8 mouse cellular contexts compared by ENCODE assay signal in the genomic region with DNA sequence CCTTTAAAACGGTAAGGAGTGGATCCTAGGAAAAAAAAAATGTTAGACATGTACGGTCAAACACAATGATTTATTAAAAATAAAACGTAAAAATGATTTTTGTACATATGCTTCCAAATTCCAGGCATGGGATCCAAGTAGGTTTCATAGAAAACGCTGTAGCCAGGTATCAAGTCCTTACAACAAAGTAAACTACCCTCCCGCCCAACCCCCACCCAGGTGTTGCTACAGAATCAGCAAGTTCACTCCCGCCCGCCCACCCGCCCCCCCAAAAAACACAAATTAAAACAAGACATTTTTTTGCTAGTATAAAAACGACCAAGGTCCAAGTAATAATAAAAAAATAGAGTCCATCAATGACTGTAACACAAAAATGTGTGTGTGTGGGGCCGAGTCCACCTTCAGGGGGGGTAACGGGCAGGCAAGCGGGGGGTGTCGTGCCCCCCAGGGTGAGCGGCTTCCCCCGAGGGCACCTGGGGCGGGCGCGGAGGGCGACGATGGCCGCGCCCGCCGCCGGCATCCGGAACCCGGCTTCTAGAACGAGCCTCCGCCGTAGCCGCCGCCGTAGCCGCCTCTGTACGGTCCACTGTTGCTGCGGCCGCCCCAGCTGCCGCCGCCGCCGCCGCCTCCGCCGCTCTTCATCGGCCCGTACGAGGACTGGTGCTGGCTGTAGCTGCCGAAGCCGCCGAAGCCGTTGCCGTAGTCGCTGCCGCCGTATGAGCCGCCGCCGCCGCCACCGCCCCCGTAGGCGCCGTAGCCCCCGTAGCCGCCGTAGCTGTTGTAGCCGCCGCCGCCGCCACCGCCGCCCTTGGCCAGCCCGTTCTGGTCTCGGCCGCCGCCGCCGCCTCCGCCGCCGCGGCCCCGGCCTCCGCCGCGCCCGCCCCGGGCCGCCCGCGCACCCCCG. TPM values are rescaled to one million over a fixed set of nuclear protein-coding genes. Genes with fewer than 3 reads are reported as not detected.
DNase-seq lines count a peak whose midpoint lies in the region; ATAC-seq and TF ChIP-seq lines count a peak whose summit lies in the region.

No protein-coding gene starts in this region.

- H3K27me3 ChIP-seq in heart, embryonic 16.5 days (ENCODE audit: control insufficient read depth, insufficient read depth, low read length): no peaks in the 10 kb centered on the region
- H3K27me3 ChIP-seq in midbrain, embryonic 16.5 days (ENCODE audit: control insufficient read depth, insufficient read depth, low read depth, low read length): no peaks in the 10 kb centered on the region

- peak overlapping the region; percentile 83 for H3K4me3 ChIP-seq in heart, embryonic 16.5 days (ENCODE audit: low read length)
- peak overlapping the region; percentile 100 for H3K4me3 ChIP-seq in bone marrow, adult 2 months (replicated peaks; ENCODE audit: control insufficient read depth, low read depth, low read length)
- peak overlapping the region; percentile 95 for H3K4me3 ChIP-seq in midbrain, embryonic 16.5 days (ENCODE audit: low read depth, low read length)

- H3K4me2 ChIP-seq in heart, embryonic 16.5 days (ENCODE audit: low read depth, low read length): peak overlapping the region; percentile 80
- peak overlapping the region; percentile 85 for H3K4me2 ChIP-seq in midbrain, embryonic 16.5 days (ENCODE audit: low read length)

- peak overlapping the region; percentile 97 for H3K9ac ChIP-seq in heart, embryonic 16.5 days (ENCODE audit: low read length)
- H3K9ac ChIP-seq in midbrain, embryonic 16.5 days (ENCODE audit: low read depth, low read length): peak overlapping the region; percentile 98

- DNase-seq in heart, adult 11 months: no peak
- DNase-seq in CD4-positive helper T cell, adult 2 months (ENCODE audit: low read depth, low spot score): peak; percentile 57
- DNase-seq in induced T-regulatory cell, adult 2 months (ENCODE audit: low read depth): peak; percentile 46
- DNase-seq in frontal cortex, postnatal 10 days (ENCODE audit: low spot score in 2 of 2): no peak
- DNase-seq in adrenal gland, adult (ENCODE audit: inconsistent age in 2 of 2, low spot score in 1 of 2): no peak

- H3K4me1 ChIP-seq in heart, embryonic 16.5 days (ENCODE audit: control insufficient read depth, insufficient read depth, low read length): peaks cover 31% of the 10 kb centered on the region
- 0 out of 2 replicates have a peak, but pooled peaks cover 1% of the 10 kb centered on the region for H3K4me1 ChIP-seq in bone marrow, adult 2 months (ENCODE audit: control insufficient read depth, insufficient read depth, low read length)
- peaks cover 27% of the 10 kb centered on the region for H3K4me1 ChIP-seq in midbrain, embryonic 16.5 days (ENCODE audit: control insufficient read depth, insufficient read depth, low read length)

- TF ChIP-seq POLR2A in bone marrow, adult 2 months (IDR thresholded peaks at IDR 0.05; ENCODE audit: borderline replicate concordance, control insufficient read depth, low read depth, low read length): no peak

- no peaks in the 10 kb centered on the region for H3K9me3 ChIP-seq in heart, embryonic 16.5 days (replicated peaks; ENCODE audit: control insufficient read depth, low read length)
- H3K9me3 ChIP-seq in midbrain, embryonic 16.5 days (replicated peaks; ENCODE audit: control insufficient read depth, low read length, poor library complexity, severe bottlenecking): no peaks in the 10 kb centered on the region

- H3K27ac ChIP-seq in heart, embryonic 16.5 days (ENCODE audit: low read length): peak overlapping the region; percentile 99
- peak overlapping the region; percentile 100 for H3K27ac ChIP-seq in bone marrow, adult 2 months (ENCODE audit: control insufficient read depth, insufficient read depth, low read depth, low read length, poor library complexity)
- H3K27ac ChIP-seq in midbrain, embryonic 16.5 days (ENCODE audit: low read length): peak overlapping the region; percentile 100

- TF ChIP-seq CTCF in bone marrow, adult 2 months (IDR thresholded peaks at IDR 0.05; ENCODE audit: control insufficient read depth, insufficient read depth, low read length): no peak

- no peaks in the 10 kb centered on the region for H3K36me3 ChIP-seq in heart, embryonic 16.5 days (ENCODE audit: control insufficient read depth, insufficient read depth)
- 0 out of 2 replicates have a peak, but pooled peaks cover 2% of the 10 kb centered on the region for H3K36me3 ChIP-seq in midbrain, embryonic 16.5 days (ENCODE audit: control insufficient read depth, insufficient read depth, low read length)

- ATAC-seq in heart, embryonic 16.5 days (replicated peaks; ENCODE audit: extremely low read depth, insufficient read depth, low FRiP score): no peak
- no peak for ATAC-seq in midbrain, embryonic 16.5 days

- WGBS in heart, embryonic 16.5 days: under 1% methylated on average over 58 of the region's 92 CpGs
- WGBS in bone marrow, adult 2 months: under 1% methylated on average over 71 of the region's 92 CpGs
- WGBS in midbrain, embryonic 16.5 days: under 1% methylated on average over 40 of the region's 92 CpGs

RNA-seq across cellular contexts. Expression of a gene that starts 1.2 kb away (rescaled TPM):
- polyA plus RNA-seq in heart, embryonic 16.5 days (2015; fragmentation: Nextera tagmentation; extraction: Ambion mirVana): 13.7 and 14.5 TPM in 2 replicates
- 48.0 and 58.4 TPM in 2 replicates for polyA plus RNA-seq in bone marrow, adult 2 months (2011; ENCODE audit: insufficient read depth, insufficient read length, low replicate concordance, missing spikeins)
- 42.9 and 46.5 TPM in 2 replicates for polyA plus RNA-seq in midbrain, embryonic 16.5 days (2015; fragmentation: Nextera tagmentation; extraction: Ambion mirVana)

RNA-seq across cellular contexts. Expression of a gene that starts 13.7 kb away (rescaled TPM):
- 8.5 and 9.6 TPM in 2 replicates for polyA plus RNA-seq in heart, embryonic 16.5 days (2015; fragmentation: Nextera tagmentation; extraction: Ambion mirVana)
- 0.50 and 0.72 TPM in 2 replicates for polyA plus RNA-seq in bone marrow, adult 2 months (2011; ENCODE audit: insufficient read depth, insufficient read length, low replicate concordance, missing spikeins)
- polyA plus RNA-seq in midbrain, embryonic 16.5 days (2015; fragmentation: Nextera tagmentation; extraction: Ambion mirVana): 13.9 and 15.0 TPM in 2 replicates

RNA-seq across cellular contexts. Expression of a gene that starts 30.3 kb away (rescaled TPM):
- polyA plus RNA-seq in heart, embryonic 16.5 days (2015; fragmentation: Nextera tagmentation; extraction: Ambion mirVana): 32.4 and 35.8 TPM in 2 replicates
- polyA plus RNA-seq in bone marrow, adult 2 months (2011; ENCODE audit: insufficient read depth, insufficient read length, low replicate concordance, missing spikeins): 42.7 and 86.0 TPM in 2 replicates
- polyA plus RNA-seq in midbrain, embryonic 16.5 days (2015; fragmentation: Nextera tagmentation; extraction: Ambion mirVana): 54.3 and 60.7 TPM in 2 replicates

Comparison
In these comparisons a context has a peak if more than half of its experiments do, and no peak if none do; other contexts are left out.
1. DNase-seq: peak in CD4-positive helper T cell, adult 2 months (single experiment) and induced T-regulatory cell, adult 2 months (single experiment); none in heart, adult 11 months (single experiment), frontal cortex, postnatal 10 days (0 of 2) and adrenal gland, adult (0 of 2).
2. Peak in every context shown above with its lines, with median percentiles within 50 percentile points of each other: H3K27ac ChIP-seq and H3K4me3 ChIP-seq.